Mouse (Mus musculus) erythroblast, embryonic 14.5 days (primary cell): ENCODE data around the gene Ccdc130.

ENCODE experiments used
- GATA1 ChIP-seq: IDR thresholded peaks from 2 replicates; pipeline ENCODE4 v1.6.1; 2012; ENCODE audit warnings: low read length, inconsistent platforms, mixed read lengths
- TAL1 ChIP-seq: IDR thresholded peaks from 3 replicates; pipeline ENCODE4 v1.6.1; 2012; ENCODE audit warnings: low read length, inconsistent platforms, mixed read lengths

DNA sequence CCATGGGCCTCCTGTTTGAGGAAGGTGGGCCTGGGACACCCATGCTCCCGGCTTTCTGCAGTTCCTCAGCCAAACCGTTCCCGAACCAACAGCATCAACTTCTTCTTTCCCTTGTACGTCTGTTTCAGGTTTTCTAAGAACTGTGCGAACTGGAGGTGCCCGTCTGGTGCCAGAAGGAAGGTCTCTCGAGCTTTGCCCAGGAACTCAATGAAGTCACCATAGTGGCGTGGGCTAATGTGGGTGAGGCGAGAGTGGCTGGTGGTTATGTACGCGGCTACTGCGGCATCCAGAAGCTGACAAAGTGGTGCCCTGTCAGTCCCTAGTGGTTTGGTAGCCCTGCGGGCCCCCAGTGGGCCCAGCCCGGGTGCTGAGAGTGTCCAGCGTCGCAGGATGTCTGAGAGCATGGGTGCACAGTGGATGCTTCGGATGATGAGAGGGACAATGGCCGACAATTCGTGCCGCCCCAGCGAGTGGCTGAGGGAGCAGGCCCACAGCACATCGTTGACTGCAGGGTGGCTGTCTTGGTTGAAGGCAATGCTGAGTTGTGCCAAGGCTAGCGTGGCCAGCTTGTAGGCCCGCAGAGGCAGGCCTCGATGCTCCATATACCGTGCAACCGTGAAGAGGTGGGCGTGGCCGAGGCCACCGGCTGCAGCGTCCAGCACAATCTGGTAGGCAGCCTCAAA is 58.2 kb downstream of the Ccdc130 start:
- TF ChIP-seq GATA1 (no peak), TAL1 (no peak)
